Mouse (Mus musculus) splenic B cell, adult 2 months (primary cell): ENCODE data around the gene 4931406P16Rik.
"Not testable (repeated sequence)": the region's sequence is repeated elsewhere in the genome, so short reads cannot be mapped to it uniquely, and the experiment has no call there.

Source experiments
- DNase-seq: peaks from one replicate; pipeline ENCODE4 v3.0.0-alpha.2; 2011; ENCODE audit warnings: low read depth, low spot score
- H3K27me3 ChIP-seq: 2 replicates; pipeline ENCODE4 v1.6.1; 2012; ENCODE audit warnings: mild to moderate bottlenecking, low read length, moderate library complexity, mixed read lengths; ENCODE audit not compliant: control insufficient read depth, poor library complexity, insufficient read depth, severe bottlenecking
- H3K36me3 ChIP-seq: 2 replicates; pipeline ENCODE4 v1.6.1; 2012; ENCODE audit warnings: mild to moderate bottlenecking, low read length, moderate library complexity, mixed read lengths; ENCODE audit not compliant: control insufficient read depth, poor library complexity, insufficient read depth, severe bottlenecking

4931406P16Rik gene

DNA sequence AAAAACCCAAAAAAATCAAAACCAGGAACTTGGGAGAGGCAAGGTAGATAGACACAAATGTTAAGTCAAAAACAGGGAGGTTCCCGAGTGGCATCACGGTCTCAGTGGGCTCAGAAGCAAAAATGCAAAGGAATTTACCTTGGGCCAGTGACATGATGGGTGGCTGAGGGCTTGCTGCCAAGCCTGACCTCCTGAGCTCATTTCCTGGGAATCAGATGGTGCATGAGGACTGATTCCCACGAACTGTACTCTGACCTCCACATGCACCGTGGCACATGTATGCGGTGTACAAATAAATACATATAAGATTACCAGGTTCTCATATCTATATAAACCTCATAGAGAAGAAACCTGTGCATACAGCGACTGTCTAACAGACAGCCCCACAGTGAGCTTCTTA lies 89.0 kb downstream of the 4931406P16Rik start:
- H3K36me3 ChIP-seq: peaks cover 21% of the 10 kb centered on the region
- no peaks in the 10 kb centered on the region for H3K27me3 ChIP-seq
- DNase-seq: no peak

DNA sequence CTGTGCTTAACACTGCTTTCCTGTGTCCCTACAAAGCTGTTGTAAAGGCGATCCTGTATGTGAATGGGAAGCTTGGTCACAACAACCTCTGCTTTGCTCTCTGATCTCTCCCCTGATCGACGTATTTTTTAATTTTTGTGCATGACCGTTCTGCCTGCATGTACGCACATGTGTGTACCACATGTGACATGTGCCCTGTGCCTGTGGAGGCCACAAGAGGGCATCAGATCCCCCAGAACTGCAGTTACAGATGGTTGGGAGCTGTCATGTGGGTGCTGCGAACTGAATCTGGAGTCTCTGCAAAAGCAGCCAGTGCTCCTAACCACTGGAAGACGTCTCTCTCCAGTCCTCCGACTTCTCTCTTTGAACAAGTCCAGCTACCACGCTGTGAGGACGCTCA lies 91.0 kb downstream of the 4931406P16Rik start:
- DNase-seq: no peak
- Histone ChIP-seq H3K36me3 (peaks cover 19% of the 10 kb centered on the region), H3K27me3 (no peaks in the 10 kb centered on the region)

DNA sequence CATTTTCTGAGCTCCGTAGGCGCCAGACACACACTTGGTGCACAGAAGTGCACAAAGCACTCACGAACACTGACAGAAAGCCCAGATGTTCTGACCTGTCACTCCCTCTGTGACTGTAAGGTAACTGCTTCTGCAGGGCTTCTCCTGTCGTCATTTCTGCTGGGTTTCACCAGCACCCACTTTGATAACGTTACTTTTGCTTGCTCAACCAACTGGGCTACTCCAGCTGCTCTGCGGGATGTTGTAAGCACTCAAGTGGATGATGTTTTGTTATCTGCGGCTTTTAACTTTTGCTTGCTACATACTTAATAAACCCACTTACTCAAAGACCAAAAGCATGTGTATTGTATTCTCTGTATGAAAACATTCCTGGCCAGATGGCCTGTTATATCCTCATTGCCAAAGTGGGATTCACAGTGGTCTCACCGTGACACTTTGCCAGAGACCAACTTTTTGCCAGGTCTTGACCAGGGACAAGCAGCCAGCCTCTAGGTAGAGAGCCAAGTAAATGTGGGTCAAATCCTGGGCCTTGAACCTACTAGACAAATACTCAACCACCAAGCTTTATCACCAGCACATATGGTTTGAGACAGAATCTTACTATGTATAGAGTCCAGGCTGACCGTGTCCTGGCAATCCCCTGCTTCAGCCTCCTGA lies 91.6 kb downstream of the 4931406P16Rik start:
- DNase-seq: no peak
- H3K36me3 ChIP-seq: peaks cover 20% of the 10 kb centered on the region
- no peaks in the 10 kb centered on the region for H3K27me3 ChIP-seq

DNA sequence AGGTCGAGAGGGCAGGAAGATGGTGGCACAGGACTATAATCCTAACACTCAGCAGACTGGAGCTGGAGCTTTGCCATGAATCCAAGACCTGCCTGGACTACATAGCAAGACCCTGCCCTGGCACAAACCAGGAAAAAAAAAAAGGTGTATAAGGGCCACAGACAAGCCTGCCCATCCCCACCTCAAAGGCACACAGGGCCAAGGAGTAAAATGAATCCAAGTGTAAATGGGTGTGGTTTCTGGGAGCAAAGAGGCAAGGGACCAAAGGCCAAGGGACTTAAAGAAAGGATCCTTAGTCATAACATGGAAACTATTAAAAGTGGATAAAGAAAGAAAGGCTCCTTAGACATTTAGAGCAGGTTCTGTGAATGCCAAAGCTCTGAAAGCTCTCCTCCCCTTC lies 94.9 kb downstream of the 4931406P16Rik start:
- Histone ChIP-seq H3K36me3 (peaks cover 16% of the 10 kb centered on the region), H3K27me3 (no peaks in the 10 kb centered on the region)
- no peak for DNase-seq

DNA sequence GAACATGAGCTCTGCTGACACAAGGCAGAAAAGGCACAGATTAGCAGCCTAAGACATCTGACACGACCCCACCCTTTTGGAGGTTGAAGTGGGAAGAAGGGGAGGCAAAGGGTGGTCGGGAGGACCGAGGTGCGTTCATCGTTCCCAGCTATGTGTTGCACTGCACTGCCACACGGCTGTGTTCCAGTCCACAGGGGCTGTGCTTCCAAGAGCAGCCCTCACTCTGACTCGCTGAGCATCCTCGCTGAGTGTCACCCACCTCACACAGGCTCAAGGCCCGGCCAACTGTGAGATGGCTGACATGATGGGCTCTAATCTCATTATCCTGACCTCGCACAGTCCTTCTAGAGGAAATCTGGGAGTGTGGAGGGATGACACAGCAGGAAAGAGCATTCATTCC lies 96.9 kb downstream of the 4931406P16Rik start:
- no peaks in the 10 kb centered on the region for H3K27me3 ChIP-seq
- DNase-seq: no peak
- H3K36me3 ChIP-seq: peaks cover 16% of the 10 kb centered on the region

DNA sequence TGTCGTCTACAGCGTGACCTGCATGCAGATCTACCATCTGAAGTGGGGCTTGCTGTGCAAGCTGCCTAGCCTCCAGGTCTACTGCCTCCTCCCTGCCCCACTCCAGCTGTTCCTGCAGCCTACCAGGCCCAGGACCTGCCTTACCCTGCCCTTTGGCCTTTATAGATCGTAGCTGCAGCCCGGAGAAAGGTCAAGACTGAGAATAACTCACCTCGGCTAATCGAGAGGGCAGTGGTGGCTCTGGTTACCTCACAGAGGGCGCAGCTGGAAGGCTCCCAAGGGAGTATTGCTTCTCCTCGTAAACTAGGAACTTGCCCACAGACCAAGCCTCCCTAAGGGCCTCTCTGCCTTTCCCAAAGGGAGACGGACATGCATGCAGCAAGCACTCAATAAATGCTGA lies 97.9 kb downstream of the 4931406P16Rik start:
- Histone ChIP-seq H3K27me3 (no peaks in the 10 kb centered on the region), H3K36me3 (peaks cover 13% of the 10 kb centered on the region)
- no peak for DNase-seq

DNA sequence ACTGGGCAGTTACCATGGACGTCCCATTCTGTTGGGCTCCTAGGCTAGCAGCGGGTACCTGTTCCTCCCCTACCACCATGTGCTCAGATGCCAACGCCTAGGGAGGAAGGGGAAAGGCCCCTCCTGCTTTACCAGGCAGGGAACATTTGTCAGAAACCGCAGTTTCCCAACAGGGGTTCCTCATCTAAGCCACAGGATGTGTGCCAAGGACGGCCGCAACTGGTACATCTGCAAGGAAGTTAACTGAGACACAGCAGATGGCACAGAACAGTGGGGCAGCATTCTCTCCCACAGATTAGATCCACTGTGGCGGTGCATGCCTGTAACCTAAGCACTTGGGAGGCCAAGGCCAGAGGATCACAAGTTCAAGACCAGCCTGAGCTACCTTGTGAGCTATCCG lies 98.7 kb downstream of the 4931406P16Rik start:
- H3K27me3 ChIP-seq: no peaks in the 10 kb centered on the region
- peaks cover 11% of the 10 kb centered on the region for H3K36me3 ChIP-seq
- DNase-seq: no peak

DNA sequence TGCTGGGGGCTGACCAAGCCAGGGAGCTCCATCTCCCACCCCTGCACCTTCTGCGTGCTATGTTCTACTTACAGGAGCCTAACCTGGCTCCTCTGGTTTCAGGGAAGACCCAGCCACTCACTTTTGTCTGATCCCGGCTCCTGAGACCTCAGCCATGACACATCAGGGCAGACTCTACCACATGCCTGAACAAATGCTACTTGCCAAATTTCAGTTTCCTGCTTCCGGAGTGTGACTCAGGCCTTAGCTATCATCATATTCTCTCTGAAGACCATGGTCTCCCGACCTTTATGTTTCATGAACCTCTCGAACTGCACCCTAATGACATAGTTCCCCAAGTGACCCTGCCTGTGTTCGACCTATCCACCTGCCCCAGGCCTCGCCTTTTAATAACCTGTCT lies 100.1 kb downstream of the 4931406P16Rik start:
- DNase-seq: no peak
- Histone ChIP-seq H3K36me3 (peaks cover 11% of the 10 kb centered on the region), H3K27me3 (no peaks in the 10 kb centered on the region)

DNA sequence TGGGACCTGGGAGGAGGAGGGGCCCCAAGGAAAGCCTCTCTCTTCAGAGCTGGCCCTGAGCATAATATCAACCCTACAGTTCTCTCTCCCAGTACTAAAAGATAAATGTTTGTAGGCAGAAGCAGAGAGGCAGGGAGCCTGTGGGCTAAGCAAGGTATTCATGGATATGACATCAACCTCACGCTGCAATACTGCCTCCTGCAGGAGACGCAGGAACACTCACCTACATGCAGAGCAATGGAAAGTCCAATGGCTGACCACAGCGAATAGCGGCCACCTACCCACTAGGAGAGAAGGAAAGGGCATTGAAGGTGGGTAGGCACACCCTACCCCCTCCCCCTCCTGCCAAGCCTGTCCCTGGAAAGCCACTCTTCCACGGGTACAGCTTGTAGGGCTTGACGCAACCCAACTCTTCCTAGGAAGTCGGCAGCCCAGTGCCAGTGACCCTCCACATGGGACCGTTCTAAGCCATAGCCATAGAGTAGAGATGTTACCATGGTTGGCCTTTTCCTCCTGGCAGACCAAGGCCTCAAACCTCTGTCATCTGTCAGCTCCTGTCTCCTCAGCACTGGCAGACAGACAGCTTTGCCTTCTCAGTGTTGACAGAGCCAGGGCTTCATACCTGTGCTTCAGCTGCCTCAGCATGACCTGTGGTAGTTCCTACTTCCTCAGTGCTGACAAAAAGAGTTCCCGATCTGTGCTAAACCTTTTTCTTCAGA lies 105.2 kb downstream of the 4931406P16Rik start:
- peaks cover 22% of the 10 kb centered on the region for H3K36me3 ChIP-seq
- peak; percentile 29 for DNase-seq
- no peaks in the 10 kb centered on the region for H3K27me3 ChIP-seq

DNA sequence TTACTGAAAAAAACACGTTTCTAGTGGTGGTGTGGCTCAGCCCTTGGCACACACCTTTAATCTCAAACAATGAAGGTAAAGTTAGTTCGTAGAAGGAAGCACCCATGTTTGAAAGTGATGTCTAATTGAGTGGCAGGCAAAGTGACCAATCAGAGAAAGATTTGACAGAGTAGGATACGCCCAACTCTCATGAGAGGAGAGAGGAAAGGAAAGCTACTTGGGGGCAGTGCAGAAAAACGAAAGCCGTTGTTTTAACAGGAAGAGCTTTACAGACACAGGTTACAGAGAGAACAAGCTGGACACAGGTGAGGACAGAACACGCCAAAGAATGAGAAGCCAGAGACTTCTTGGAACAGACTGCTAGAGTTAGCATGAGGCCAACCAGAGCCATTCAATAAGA lies 107.0 kb downstream of the 4931406P16Rik start:
- Histone ChIP-seq H3K27me3 (no peaks in the 10 kb centered on the region), H3K36me3 (peaks cover 29% of the 10 kb centered on the region)
- DNase-seq: no peak

DNA sequence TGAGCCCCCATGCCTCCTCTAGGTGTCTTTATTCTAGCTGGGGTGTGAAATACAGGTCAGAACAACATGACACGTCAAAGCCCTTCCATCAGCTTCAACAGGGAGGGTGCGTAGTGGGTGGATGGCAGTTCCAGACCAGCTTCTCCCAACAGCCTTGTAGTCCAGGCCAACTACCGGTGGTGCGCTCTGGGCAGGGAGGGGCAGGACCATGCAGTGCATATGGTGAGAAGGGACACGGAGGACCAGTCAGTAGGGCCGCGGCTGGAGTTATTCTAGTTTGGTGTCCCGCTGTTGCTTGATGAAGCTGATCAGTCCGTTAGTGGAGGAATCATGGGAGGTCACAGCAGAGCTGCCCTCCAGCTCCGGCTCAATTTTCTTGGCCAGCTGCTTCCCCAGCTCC lies 111.2 kb downstream of the 4931406P16Rik start:
- not testable (repeated sequence) for DNase-seq, H3K27me3 ChIP-seq
- H3K36me3 ChIP-seq: peaks cover 29% of the 10 kb centered on the region

DNA sequence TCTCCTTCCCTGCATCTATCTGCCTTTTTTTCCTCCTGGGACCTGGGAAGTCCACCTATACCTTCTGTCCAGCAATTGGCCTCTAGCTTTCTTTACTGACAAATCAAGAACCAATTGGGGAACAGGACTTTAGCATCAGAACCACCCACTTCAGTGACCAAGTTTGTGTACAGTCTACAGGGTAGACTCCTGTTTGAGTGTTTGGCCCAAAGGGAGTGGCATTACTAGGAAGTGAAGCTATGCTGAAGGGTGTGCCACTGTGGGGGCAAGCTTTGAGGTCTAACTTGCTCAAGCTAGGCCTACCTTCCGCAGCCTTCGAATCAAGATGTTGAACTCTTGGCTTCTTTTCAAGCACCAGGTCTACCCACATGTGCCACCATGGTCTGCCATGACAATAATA lies 112.5 kb downstream of the 4931406P16Rik start:
- DNase-seq: no peak
- peaks cover 25% of the 10 kb centered on the region; the same call in 1 of the 2 replicates for H3K36me3 ChIP-seq
- no peaks in the 10 kb centered on the region for H3K27me3 ChIP-seq

DNA sequence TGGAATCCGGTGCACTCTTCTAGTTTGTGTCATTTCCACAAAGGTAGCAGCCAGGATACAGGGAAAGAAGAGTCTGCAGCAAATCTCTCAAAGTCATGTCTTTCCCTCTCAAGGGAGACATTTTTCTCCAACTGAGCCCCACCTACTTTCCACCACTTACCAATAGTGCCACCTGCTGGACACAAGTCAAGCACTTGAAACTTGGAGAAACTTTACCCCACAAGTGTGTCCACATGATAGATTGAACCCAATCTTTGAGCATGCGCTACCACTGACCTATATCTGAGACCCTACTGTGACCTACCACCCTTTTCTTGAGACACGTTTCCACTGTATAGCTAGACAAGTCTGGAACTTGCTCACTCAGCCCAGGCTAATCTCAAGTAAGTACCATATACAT lies 115.0 kb downstream of the 4931406P16Rik start:
- H3K27me3 ChIP-seq: no peaks in the 10 kb centered on the region
- H3K36me3 ChIP-seq: peaks cover 10% of the 10 kb centered on the region; the same call in 1 of the 2 replicates
- DNase-seq: peak; percentile 86

DNA sequence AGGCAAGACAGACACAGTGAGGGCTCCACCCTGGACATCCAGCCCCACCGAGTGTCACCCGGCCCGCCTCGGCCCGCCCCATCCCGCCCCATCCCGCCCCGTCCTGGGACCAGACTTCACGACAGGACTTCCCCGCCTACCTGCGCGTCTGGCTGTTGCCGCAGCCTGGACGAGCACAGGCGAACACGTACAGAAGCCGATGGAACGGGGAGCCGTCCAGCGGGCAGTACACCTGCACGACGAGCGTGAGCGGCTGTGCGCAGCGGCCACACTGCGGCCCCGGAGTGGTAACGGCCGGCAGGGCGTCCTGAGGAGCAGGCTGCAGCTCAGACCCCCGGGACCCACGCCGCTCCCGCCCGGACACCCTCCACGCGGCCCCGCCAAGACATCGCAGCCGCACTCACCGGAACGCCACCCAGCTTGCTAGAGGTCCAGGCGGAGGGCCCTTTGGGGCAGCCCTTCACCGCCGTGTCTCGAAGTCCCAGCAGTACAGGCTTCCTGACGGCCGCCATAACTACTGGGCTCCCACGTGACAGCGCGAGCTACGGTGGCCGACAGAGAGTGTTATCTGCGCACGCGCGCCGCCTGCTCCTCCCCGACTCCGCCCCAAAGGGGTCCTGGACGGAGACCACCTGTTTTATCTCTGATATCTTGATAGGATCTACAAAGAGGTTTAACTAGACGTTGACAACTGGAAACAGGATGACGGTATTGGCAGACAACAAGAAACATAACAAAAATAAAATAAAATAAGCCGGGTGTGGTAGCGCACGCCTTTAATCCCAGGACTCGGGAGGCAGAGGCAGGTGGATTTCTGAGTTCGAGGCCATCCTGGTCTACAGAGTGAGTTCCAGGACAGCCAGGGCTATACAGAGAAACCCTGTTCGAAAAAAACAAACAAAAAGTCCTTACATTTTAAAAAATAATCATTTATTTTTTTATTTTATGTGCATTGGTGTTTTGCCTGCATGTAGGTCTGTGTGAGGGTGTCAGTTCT lies 116.9 kb downstream of the 4931406P16Rik start, which contains the start of gene Pdcd2l:
Gene Pdcd2l, minus strand, starts transcription at position 530 of the 997 bp plus-strand sequence.
- no peaks in the 10 kb centered on the region for H3K27me3 ChIP-seq
- peak; percentile 93 for DNase-seq
- peaks cover 3% of the 10 kb centered on the region; the same call in 1 of the 2 replicates for H3K36me3 ChIP-seq
